Mouse (Mus musculus) spleen, adult 2 months (tissue): ENCODE data around the gene Carmil1. TPM values are rescaled to one million over a fixed set of nuclear protein-coding genes. Genes with fewer than 3 reads are reported as not detected.

Source experiments
- DNase-seq, 2 experiments: peaks; one replicate each; pipeline versions ENCODE4 v3.0.0 to v3.0.0-alpha.2; 2012 to 2021; ENCODE audit warnings: low spot score in 2 of 2, low read depth in 1 of 2
- H3K27ac ChIP-seq: fragments of 200-500 bp; 2 replicates; pipeline ENCODE4 v1.5.1; 2012; ENCODE audit warnings: low read length, inconsistent platforms; ENCODE audit not compliant: insufficient read depth
- H3K27me3 ChIP-seq: fragments of 200-500 bp; 2 replicates; pipeline ENCODE4 v1.6.1; 2012; ENCODE audit warnings: mild to moderate bottlenecking, moderate library complexity, low read length, inconsistent platforms; ENCODE audit not compliant: control insufficient read depth, insufficient read depth
- H3K36me3 ChIP-seq: fragments of 200-500 bp; 2 replicates; pipeline ENCODE4 v1.6.1; 2012; ENCODE audit warnings: mild to moderate bottlenecking, low read length, inconsistent platforms; ENCODE audit not compliant: control insufficient read depth, insufficient read depth
- H3K4me1 ChIP-seq: fragments of 200-500 bp; 2 replicates; pipeline ENCODE4 v1.6.1; 2011; ENCODE audit warnings: inconsistent platforms; ENCODE audit not compliant: control insufficient read depth, insufficient read depth, insufficient read length
- H3K4me3 ChIP-seq: fragments of 200-500 bp; 2 replicates; pipeline ENCODE4 v1.5.1; 2011; ENCODE audit warnings: mild to moderate bottlenecking, inconsistent platforms; ENCODE audit not compliant: insufficient read depth, insufficient read length; ENCODE audit errors: extremely low read depth
- CTCF ChIP-seq: fragments of 200-500 bp; IDR thresholded peaks from 2 replicates; pipeline ENCODE4 v1.5.1; 2011; ENCODE audit warnings: mild to moderate bottlenecking, inconsistent platforms; ENCODE audit not compliant: insufficient read depth, insufficient read length, insufficient replicate concordance; ENCODE audit errors: extremely low read depth
- POLR2A ChIP-seq: fragments of 200-500 bp; IDR thresholded peaks from 2 replicates; pipeline ENCODE4 v1.6.1; 2011; ENCODE audit warnings: low read depth, low read length, inconsistent platforms
- WGBS: fragments of 180-500 bp; shearing (Covaris S2); methylation state at CpG from one replicate; pipeline ENCODE4 v1.1.7; 2018; 5-methylcytosine and 5-hydroxymethylcytosine counted together
- polyA plus RNA-seq: library from polyadenylated mRNA; depleted of rRNA; stranded (reverse); fragments of >200 nt; gene quantifications from 2 replicates; pipeline ENCODE4 v1.2.3, GENCODE M21; 2012

Carmil1 gene
- polyA plus RNA-seq, 1 experiment: 4.3 TPM

DNA sequence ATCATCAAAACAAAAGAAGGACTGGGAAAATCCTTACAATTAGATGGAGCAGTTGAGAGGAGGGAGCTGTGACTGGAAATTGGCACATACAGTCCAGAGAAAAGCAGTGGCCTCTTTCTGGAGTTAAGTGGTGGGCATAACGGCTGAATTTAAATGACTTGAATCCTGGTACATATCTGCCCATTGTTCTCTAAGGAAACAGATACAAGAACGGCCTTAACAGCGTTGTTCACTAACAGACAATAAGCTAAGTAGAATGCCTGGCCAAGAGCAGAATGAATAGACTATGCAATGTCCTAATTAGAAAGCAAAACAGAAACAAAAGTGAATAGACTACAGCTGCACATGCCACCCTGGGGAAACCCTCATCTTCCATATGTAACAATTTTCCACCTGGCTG, 133.6 kb downstream of the Carmil1 start:
- Histone ChIP-seq H3K27ac (no peak overlapping the region), H3K4me3 (no peak overlapping the region), H3K4me1 (no peaks in the 10 kb centered on the region), H3K36me3 (no peaks in the 10 kb centered on the region), H3K27me3 (no peaks in the 10 kb centered on the region)
- TF ChIP-seq CTCF (no peak), POLR2A (no peak)
- 92% methylated on average over 3 of the region's 3 CpGs for WGBS
- DNase-seq: no peak

DNA sequence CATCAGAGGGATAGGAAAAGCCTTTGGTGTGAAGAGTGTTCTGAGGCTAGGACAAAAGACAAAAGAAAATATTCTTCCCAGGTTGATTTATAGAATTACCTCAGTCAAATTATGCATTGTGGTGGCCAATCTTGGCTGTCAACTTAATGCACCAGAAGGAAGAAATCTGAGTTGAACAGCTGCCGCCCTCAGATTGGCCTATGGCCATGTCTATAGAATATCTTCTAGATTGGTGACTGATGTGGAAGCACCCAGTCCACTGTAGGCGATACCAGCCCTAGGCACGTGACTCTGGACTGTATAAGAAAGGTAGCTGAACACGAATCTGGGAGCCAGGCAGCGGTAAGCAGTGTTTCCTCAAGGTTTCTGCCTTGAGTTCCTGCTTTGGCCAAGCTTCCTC, 134.1 kb downstream of the Carmil1 start:
- H3K4me3 ChIP-seq: no peak overlapping the region
- no peaks in the 10 kb centered on the region for H3K27me3 ChIP-seq
- H3K27ac ChIP-seq: no peak overlapping the region
- DNase-seq: no peak
- TF ChIP-seq CTCF: no peak
- no peak for TF ChIP-seq POLR2A
- H3K36me3 ChIP-seq: no peaks in the 10 kb centered on the region
- H3K4me1 ChIP-seq: no peaks in the 10 kb centered on the region
- WGBS: 84% methylated on average over 5 of the region's 5 CpGs

DNA sequence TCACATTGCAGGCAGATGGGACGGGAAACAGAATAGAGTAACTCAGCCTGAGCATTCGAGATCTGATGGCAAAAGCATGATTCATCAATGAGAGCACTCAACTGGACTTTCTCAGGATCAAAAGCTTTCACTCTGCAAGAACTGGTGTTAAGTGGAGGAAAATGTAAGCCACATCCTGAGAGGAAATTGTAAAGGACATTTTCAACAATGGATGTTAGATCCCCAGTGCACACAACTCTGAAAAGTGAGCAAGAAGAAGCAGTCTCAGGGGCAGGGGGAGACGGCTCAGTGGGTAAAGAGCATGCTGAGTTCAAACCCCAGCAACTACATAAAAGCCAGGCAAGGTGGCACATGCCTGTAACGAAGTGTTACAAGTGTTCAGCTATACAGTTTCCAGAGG, 135.7 kb downstream of the Carmil1 start:
- Histone ChIP-seq H3K27ac (no peak overlapping the region), H3K36me3 (no peaks in the 10 kb centered on the region), H3K4me3 (no peak overlapping the region), H3K4me1 (no peaks in the 10 kb centered on the region), H3K27me3 (no peaks in the 10 kb centered on the region)
- no peak for DNase-seq
- 54% methylated on average over 4 of the region's 4 CpGs for WGBS
- TF ChIP-seq POLR2A (no peak), CTCF (no peak)

DNA sequence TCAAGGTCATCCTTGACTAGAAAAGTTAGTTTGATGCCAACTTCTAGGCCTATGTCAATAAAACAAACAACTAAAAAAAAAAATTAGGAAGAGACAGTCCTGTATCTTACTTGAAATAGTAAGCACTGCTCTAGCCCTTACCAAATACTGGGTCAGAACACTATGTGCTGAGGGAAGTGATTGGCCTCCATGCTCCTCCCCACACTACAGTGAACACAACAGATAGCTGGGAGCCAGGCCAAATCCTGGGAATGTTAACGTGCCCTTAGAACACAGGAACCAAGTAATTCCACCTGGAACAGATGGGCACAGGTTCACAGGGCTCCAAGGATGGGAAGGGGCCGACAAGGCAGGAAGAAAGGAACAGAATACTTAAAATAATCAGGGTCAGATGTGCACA, 136.5 kb downstream of the Carmil1 start:
- Histone ChIP-seq H3K36me3 (no peaks in the 10 kb centered on the region), H3K4me3 (no peak overlapping the region), H3K27me3 (no peaks in the 10 kb centered on the region), H3K4me1 (no peaks in the 10 kb centered on the region), H3K27ac (no peak overlapping the region)
- TF ChIP-seq POLR2A (no peak), CTCF (no peak)
- WGBS: 75% methylated on average over 2 of the region's 2 CpGs
- no peak for DNase-seq

DNA sequence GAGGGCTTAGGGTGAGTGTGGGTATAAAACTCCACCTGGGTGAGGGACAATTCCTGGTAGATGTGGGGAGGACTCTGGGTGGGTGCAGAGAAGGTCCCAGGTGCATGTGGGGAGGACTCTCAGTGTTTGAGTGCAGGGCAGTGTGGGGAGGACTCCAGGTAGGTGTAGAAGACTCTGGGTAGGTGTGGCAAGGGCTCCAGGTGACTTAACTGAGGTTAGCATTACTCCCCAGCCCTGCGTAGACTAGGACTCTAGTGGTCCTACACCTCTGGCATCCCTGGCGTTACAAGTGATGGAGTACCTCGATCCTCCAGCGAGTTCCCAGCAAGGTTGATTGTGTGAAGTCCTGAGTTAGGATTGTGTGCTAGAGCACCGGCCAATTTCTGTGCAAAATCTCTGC, 143.8 kb downstream of the Carmil1 start:
- Histone ChIP-seq H3K4me1 (no peaks in the 10 kb centered on the region), H3K36me3 (peaks cover 2% of the 10 kb centered on the region; the same call in 1 of the 2 replicates), H3K27me3 (no peaks in the 10 kb centered on the region), H3K4me3 (no peak overlapping the region), H3K27ac (no peak overlapping the region)
- DNase-seq: no peak
- 97% methylated on average over 5 of the region's 5 CpGs for WGBS
- TF ChIP-seq POLR2A (no peak), CTCF (no peak)

DNA sequence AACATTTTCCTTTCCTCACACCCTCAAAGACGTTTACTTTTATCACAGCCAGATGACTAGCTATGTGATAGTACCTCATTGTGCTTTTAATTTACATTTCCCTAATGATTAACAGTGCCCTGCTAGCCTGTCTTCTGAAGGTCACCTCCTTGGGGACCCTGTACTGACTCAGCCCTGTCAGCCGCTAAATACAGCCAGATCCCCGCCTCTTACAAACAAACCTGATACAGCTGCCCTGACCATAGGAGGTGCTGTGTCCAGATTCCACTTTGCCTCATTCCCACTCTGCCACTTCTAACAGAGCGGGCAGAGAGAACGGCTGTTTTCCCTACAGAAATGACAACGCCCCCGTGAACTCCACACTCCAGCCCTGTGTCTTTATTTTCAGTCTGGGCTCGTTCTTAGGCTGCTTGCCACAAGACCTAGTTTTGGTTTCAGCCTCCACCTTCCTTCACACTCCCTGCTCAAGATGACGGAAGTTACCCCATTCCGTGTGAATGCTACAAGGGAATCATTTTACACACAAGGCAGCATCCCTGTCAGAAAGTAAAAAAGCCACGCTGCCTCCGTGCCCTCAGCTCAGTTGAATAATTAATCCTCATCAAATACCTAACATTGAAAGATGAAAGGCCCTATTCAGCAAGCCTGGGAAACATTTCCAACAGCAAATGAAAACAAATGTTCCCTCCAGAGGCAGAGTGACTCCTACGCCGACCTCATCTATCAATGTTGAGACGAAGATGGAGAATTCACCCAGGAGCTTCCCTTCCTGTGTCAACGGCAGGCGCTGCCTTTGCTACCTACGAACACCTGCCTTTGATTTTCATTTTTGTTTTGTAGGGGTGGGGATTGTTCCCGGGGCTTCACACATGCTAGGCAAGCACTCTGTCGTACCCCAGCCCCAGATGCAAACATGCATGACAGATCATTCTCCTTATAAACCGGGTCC, 145.0 kb downstream of the Carmil1 start:
- DNase-seq: no peak
- Histone ChIP-seq H3K27me3 (no peaks in the 10 kb centered on the region), H3K4me3 (no peak overlapping the region), H3K4me1 (no peaks in the 10 kb centered on the region), H3K27ac (no peak overlapping the region), H3K36me3 (peaks cover 2% of the 10 kb centered on the region; the same call in 1 of the 2 replicates)
- TF ChIP-seq POLR2A (no peak), CTCF (no peak)
- 86% methylated on average over 21 of the region's 21 CpGs for WGBS

DNA sequence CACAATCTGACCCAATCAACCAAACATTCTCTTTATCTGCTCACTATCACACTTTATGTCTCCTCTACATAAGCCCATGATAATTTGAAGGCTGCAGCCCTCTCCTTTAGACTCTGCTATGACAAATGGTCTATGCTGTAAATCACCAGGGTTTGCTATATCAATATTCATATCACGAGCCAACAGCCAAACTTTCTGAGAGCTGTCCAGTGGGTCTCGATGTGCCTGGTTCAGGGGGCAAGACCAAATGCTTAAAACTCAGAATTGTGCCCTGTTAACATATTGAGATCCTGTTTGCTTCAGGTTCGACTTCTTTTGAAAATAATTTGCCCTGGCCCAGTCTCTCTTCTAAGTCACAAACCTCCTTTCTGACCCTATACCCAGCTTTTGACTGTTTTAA, 147.7 kb downstream of the Carmil1 start:
- WGBS: 92% methylated on average over 3 of the region's 3 CpGs
- no peak for DNase-seq
- no peaks in the 10 kb centered on the region for H3K4me1 ChIP-seq
- no peaks in the 10 kb centered on the region for H3K27me3 ChIP-seq
- H3K27ac ChIP-seq: no peak overlapping the region
- peaks cover 2% of the 10 kb centered on the region; the same call in 1 of the 2 replicates for H3K36me3 ChIP-seq
- TF ChIP-seq POLR2A (no peak), CTCF (no peak)
- no peak overlapping the region for H3K4me3 ChIP-seq
